Mouse (Mus musculus) bone marrow, adult 2 months (tissue): ENCODE measurements at regions not wholly inside any gene's neighbourhood (a gene's known extent, or its start where the extent isn't known, plus 50 kb on each side); places are given as distances from the start of the nearest gene placed in this dataset.

ENCODE experiments used
- H3K27ac ChIP-seq: fragments of 200-500 bp; 2 replicates; pipeline ENCODE4 v1.5.1; 2012; ENCODE audit warnings: low read depth, mild to moderate bottlenecking, control low read depth, inconsistent platforms, low read length; ENCODE audit not compliant: control insufficient read depth, poor library complexity, insufficient read depth
- H3K4me1 ChIP-seq: fragments of 200-500 bp; 2 replicates; pipeline ENCODE4 v1.6.1; 2011; ENCODE audit warnings: low read length; ENCODE audit not compliant: control insufficient read depth, insufficient read depth
- H3K4me3 ChIP-seq: fragments of 200-500 bp; replicated peaks from 2 replicates; pipeline ENCODE3; 2011; ENCODE audit warnings: mild to moderate bottlenecking, low read depth, low read length, control low read depth; ENCODE audit not compliant: control insufficient read depth
- CTCF ChIP-seq: fragments of 200-500 bp; IDR thresholded peaks from 2 replicates; pipeline ENCODE4 v1.5.1; 2011; ENCODE audit warnings: low read length, control low read depth; ENCODE audit not compliant: control insufficient read depth, insufficient read depth
- POLR2A ChIP-seq: fragments of 200-500 bp; IDR thresholded peaks from 2 replicates; pipeline ENCODE4 v1.6.1; 2011; ENCODE audit warnings: low read depth, mild to moderate bottlenecking, control low read depth, low read length, borderline replicate concordance; ENCODE audit not compliant: control insufficient read depth
- WGBS: fragments of 180-500 bp; shearing (Covaris S2); methylation state at CpG from one replicate; pipeline ENCODE4 v1.1.7; 2018; 5-methylcytosine and 5-hydroxymethylcytosine counted together

GRCm38 (mm10) chr4:34214346-34214745 is 164.4 kb upstream of the Spaca1 start:
- H3K4me1 ChIP-seq, result no peaks in the 10 kb centered on the region
- WGBS, result 84% methylated on average over 11 of the region's 11 CpGs
- no peak overlapping the region for H3K27ac ChIP-seq
- TF ChIP-seq CTCF (no peak), POLR2A (no peak)
- H3K4me3 ChIP-seq, result no peak overlapping the region

GRCm38 (mm10) chr4:34221915-34222314 is 171.9 kb upstream of the Spaca1 start:
- H3K27ac ChIP-seq, result no peak overlapping the region
- TF ChIP-seq POLR2A (no peak), CTCF (no peak)
- H3K4me3 ChIP-seq, result no peak overlapping the region
- WGBS, result 83% methylated on average over 1 of the region's 1 CpGs
- no peaks in the 10 kb centered on the region for H3K4me1 ChIP-seq

- TF ChIP-seq POLR2A, result no peak
- no peak for TF ChIP-seq CTCF
- Histone ChIP-seq H3K27ac (no peak overlapping the region), H3K4me1 (no peaks in the 10 kb centered on the region), H3K4me3 (no peak overlapping the region)
- WGBS, result 57% methylated on average over 5 of the region's 5 CpGs
Observed at GRCm38 (mm10) chr4:34226089-34226840, 176.3 kb upstream of the Spaca1 start.

GRCm38 (mm10) chr4:34226886-34227285 is 176.9 kb upstream of the Spaca1 start:
- TF ChIP-seq POLR2A (no peak), CTCF (no peak)
- WGBS, result 79% methylated on average over 5 of the region's 5 CpGs
- H3K4me3 ChIP-seq, result no peak overlapping the region
- H3K4me1 ChIP-seq, result no peaks in the 10 kb centered on the region
- H3K27ac ChIP-seq, result no peak overlapping the region

- Histone ChIP-seq H3K4me3 (no peak overlapping the region), H3K4me1 (no peaks in the 10 kb centered on the region), H3K27ac (no peak overlapping the region)
- 73% methylated on average over 5 of the region's 5 CpGs for WGBS
- TF ChIP-seq CTCF (no peak), POLR2A (no peak)
Observed at GRCm38 (mm10) chr4:34227611-34228010, 177.6 kb upstream of the Spaca1 start.

- H3K4me1 ChIP-seq, result no peaks in the 10 kb centered on the region
- no peak overlapping the region for H3K4me3 ChIP-seq
- H3K27ac ChIP-seq, result no peak overlapping the region
- TF ChIP-seq CTCF (peak; percentile 69), POLR2A (no peak)
- WGBS, result 3% methylated on average over 3 of the region's 3 CpGs
Observed at GRCm38 (mm10) chr4:34231270-34231669, 181.3 kb upstream of the Spaca1 start.

GRCm38 (mm10) chr4:34234204-34234603 is 184.2 kb upstream of the Spaca1 start:
- 58% methylated on average over 11 of the region's 11 CpGs for WGBS
- no peak overlapping the region for H3K27ac ChIP-seq
- no peak overlapping the region for H3K4me3 ChIP-seq
- H3K4me1 ChIP-seq, result no peaks in the 10 kb centered on the region; the same call in 1 of the 2 replicates
- no peak for TF ChIP-seq POLR2A
- no peak for TF ChIP-seq CTCF

- TF ChIP-seq POLR2A (no peak), CTCF (no peak)
- H3K27ac ChIP-seq, result no peak overlapping the region
- no peak overlapping the region for H3K4me3 ChIP-seq
- 81% methylated on average over 8 of the region's 8 CpGs for WGBS
- H3K4me1 ChIP-seq, result no peaks in the 10 kb centered on the region; the same call in 1 of the 2 replicates
Observed at GRCm38 (mm10) chr4:34234645-34235044, 184.7 kb upstream of the Spaca1 start.

GRCm38 (mm10) chr4:34237791-34238190 is 187.8 kb upstream of the Spaca1 start:
- Histone ChIP-seq H3K4me1 (no peaks in the 10 kb centered on the region; the same call in 1 of the 2 replicates), H3K4me3 (no peak overlapping the region), H3K27ac (no peak overlapping the region)
- WGBS, result 63% methylated on average over 3 of the region's 3 CpGs
- TF ChIP-seq POLR2A (no peak), CTCF (no peak)

- 63% methylated on average over 3 of the region's 3 CpGs for WGBS
- no peaks in the 10 kb centered on the region; the same call in 1 of the 2 replicates for H3K4me1 ChIP-seq
Observed at GRCm38 (mm10) chr4:34239624-34240023, 189.6 kb upstream of the Spaca1 start.

More at GRCm38 (mm10) chr4:34239624-34240023, 189.6 kb upstream of the Spaca1 start:
- Histone ChIP-seq H3K27ac (no peak overlapping the region), H3K4me3 (no peak overlapping the region)
- TF ChIP-seq POLR2A (no peak), CTCF (no peak)
